Mouse (Mus musculus) gastrocnemius, postnatal 4 days (tissue): ENCODE data around the gene Gm5127. TPM values are rescaled to one million over a fixed set of nuclear protein-coding genes. Genes with fewer than 3 reads are reported as not detected.

Experiments used
- microRNA-seq: library from miRNA; unstranded; fragments of <30 nt; microRNA quantifications from one replicate; pipeline ENCODE4 v1.2.0, GENCODE M21; 2021
- total RNA-seq, 2 experiments: library from RNA; stranded (reverse); gene quantifications; 2 replicates each; pipeline ENCODE4 v1.2.3; 2021

Gm5127 gene
- total RNA-seq, 2 experiments from 2014 or later, result 0.20 to 0.23 TPM

Small RNA genes within 50 kb of the gene (microRNA-seq; reads per million reads assigned to microRNA genes)
- not detected for gene Gm22102

Other genes with a start within 250 kb of the Gm5127 start
- 100 to 1,000 TPM in 1 of 2 experiments, 10 to 100 TPM in 1; 88.2 to 133 TPM for gene Fndc3c1, start 97.8 kb upstream of the Gm5127 start, total RNA-seq
- gene Cysltr1, start 20.5 kb downstream of the Gm5127 start, total RNA-seq, result 1 to 10 TPM; 1.7 to 3.0 TPM